Mouse (Mus musculus): ENCODE measurements around the gene Il17ra.

Il17ra gene

DNA sequence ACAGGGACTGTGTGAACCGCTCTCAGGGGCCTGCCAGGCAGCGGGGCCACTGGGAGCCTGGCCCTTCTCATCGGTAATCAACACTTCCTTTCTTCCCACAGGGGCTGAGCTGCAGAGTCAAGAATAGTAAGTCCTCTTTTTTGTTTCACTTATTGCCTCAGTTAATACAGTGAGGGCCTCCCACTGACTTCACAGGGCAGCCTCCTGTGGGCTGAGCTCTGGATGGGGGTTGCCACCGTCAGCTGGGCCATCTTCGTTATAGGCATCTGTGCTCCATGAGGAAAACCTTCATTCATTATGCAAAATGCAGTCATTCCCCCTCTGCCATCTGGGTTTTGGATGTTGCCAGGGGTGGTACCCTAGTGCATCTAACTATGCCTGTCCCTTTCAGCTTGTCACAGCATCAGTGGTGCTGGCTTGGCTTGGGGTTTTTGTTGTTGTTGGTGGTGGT is 9.0 kb downstream of the Il17ra start:
- no peak for DNase-seq

DNA sequence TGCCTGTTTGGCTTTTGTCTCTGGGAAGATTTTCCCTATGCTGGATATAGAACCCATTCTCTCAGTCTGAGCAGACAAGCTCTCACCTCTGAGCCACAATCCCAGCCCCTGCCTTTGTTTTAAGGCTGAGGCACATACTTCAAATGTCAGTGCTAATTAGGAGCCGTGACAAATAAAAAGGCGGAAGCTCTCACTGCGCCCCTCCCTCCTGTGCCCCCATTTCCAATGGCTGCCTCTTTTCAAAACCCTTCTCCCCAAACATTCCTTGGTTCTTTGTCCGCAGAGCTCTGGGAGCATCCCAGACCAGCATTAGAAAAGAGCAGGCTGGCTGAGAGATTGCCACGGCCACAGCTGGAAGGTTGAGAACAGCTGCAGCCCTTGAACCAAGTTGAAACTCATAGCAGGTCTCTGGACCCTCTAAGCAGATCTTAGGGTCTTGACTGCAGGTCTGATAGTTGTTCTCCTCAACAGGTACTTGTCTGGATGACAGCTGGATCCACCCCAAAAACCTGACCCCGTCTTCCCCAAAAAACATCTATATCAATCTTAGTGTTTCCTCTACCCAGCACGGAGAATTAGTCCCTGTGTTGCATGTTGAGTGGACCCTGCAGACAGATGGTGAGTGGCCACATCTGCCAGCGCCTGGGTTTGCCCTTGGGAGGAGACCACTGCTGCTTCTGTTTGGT is 9.6 kb downstream of the Il17ra start:
- DNase-seq: no peak

DNA sequence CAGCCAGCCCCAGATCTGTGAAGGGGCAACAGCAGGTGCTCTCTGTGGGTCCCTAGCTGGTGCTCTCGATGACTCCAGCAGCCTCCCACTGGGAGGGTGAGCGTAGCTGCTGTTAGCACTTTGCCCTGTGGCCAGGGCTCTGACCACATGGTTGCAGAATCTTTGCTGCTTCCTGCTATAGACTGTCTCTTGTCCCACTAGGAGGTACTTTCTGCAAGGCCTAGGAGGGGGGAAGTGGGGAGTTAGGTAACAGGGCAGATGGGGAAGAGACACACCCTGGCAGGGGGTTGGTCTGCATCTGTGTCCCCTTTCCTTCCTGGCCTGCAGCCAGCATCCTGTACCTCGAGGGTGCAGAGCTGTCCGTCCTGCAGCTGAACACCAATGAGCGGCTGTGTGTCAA is 10.4 kb downstream of the Il17ra start:
- DNase-seq: no peak

DNA sequence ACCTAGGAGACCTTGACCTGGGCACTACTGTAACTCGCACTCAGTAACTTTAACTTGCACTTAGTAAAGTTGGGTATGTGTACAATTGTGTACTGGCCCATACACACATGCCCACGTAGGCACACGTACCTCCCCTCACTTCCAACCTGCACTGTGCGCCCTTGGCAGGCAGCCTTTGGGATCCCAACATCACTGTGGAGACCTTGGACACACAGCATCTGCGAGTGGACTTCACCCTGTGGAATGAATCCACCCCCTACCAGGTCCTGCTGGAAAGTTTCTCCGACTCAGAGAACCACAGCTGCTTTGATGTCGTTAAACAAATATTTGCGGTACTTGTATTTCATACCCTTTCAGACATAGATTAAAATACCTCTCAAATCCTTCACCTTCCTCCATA is 12.2 kb downstream of the Il17ra start:
- no peak for DNase-seq

DNA sequence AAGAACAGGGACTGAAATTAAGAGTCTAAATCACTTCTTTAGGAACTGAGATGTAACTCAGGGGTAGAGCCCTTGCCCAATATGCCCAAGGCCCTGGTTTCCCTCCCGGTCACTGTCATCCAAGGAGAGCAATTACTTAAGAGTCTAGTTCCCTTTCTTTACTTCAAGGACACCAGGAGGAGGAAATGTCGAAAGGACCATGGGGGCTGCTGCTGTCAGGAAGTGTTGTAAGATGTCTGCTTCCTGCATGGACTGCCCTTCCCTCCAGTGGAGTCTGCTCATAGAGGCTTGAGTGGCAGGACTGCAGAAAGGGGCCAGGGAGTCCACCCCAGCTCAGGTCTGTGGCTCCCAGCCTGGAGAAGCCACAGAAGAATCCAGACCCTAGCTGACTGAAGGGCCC is 16.3 kb downstream of the Il17ra start:
- no peak for DNase-seq

- DNase-seq: no peak
Measured at GRCm38 (mm10) chr6:120480361-120480760, 17.3 kb downstream of the Il17ra start.

DNA sequence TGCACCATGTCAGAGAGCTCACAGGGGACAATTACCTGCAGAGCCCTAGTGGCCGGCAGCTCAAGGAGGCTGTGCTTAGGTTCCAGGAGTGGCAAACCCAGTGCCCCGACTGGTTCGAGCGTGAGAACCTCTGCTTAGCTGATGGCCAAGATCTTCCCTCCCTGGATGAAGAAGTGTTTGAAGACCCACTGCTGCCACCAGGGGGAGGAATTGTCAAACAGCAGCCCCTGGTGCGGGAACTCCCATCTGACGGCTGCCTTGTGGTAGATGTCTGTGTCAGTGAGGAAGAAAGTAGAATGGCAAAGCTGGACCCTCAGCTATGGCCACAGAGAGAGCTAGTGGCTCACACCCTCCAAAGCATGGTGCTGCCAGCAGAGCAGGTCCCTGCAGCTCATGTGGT is 18.5 kb downstream of the Il17ra start:
- DNase-seq: peak; percentile 70

GRCm38 (mm10) chr6:120482021-120482420 is 19.0 kb downstream of the Il17ra start:
- no peak for DNase-seq

- DNase-seq: no peak
Measured at GRCm38 (mm10) chr6:120482756-120483155, 19.7 kb downstream of the Il17ra start.

GRCm38 (mm10) chr6:120483211-120483626 is 20.2 kb downstream of the Il17ra start:
- DNase-seq: peak; percentile 87

DNA sequence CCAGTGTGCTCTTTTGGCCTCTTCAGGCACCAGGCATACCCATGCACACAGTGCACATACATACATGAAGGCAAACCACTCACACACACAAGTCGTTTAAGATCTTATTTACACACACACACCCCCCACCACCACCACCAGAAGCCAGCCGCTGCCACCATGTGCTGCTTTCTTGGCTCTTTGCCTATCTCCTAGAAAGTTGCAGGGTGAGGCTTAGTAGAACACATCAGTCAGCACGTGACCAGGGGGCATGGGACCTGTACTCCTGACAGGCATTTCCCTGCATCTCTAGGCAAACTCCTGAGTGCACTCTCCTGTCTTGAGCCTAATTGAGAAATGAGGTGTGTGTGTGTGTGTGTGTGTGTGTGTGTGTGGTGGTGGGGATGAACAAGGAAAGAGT is 22.0 kb downstream of the Il17ra start:
- DNase-seq: no peak

DNA sequence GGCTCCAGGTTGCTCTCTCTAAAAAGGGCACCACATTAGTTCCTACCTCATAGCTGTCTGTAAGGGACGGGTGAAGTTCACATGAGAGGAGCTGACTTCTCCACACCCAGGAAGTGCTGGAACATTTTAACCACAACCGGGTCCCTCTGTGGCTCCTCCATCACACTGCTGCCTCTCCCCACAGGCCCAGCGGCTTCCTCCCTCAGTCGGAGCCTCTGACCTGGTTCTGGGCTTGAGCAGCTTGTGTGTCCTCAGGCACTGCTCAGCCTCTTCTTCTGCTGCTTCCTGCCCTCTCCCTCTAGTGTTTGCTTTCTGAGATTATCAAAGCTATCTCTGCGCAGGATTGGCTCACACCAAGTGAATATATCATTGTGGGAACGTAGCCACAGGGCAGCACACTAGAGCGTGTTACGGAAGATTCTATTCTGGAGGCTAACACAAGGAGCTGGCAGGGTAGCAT is 23.0 kb downstream of the Il17ra start:
- DNase-seq: peak; percentile 71

- no peak for DNase-seq
Measured at GRCm38 (mm10) chr6:120488647-120489046, 25.6 kb downstream of the Il17ra start.

DNA sequence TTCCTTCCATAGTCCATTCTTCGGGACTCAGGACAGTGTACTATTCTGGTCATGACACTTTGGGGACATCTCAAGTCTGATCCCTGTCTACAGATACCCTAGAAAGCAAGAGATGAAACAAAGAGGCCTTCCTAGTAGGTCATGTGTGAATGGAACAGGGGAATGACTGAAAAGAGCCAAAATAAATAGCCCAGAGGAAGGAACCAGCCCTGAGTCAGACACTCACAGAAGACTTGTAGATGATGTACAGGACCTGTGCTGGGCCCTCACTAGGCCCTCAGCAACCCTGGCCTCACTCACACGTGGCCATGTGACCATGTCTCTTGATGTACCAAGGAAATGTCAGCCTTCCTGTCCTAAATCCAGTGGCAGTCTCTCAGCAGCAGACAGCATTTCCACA is 26.4 kb downstream of the Il17ra start:
- DNase-seq: no peak

- DNase-seq: no peak
Measured at GRCm38 (mm10) chr6:120491064-120491463, 28.0 kb downstream of the Il17ra start.

DNA sequence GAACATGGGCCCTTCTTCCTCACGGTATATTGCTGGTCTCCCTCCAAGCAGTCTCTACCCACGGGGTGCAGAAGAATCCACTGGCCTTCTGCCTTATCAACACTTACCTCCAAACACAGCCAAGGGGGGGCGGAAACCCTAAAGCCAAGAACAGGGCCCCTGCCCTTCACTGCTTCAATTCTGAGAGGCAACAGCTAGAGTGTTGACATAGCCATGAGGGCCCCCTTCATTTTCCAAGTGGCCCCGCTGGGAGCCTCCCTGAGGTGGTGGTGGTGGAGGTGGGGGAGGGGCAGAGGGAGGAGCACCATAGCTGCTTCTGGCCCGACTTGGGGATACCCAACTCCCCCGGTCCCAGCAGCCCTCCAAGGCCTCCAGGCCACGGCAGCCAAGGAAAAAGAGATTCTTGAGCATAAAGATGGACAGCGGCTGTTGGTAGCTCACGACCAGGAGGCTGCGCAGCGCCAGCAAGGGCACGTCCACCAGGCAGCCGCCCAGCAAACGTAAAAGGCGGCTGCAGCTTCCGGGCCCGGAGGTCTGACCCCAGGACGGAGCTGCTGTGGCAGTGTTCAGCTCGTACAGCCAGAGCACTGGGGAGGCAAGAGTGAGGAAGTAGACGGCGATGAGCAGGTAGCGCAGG is 28.9 kb downstream of the Il17ra start:
- no peak for DNase-seq

- peak; percentile 59 for DNase-seq
Measured at GRCm38 (mm10) chr6:120492499-120493373, 29.7 kb downstream of the Il17ra start.

DNA sequence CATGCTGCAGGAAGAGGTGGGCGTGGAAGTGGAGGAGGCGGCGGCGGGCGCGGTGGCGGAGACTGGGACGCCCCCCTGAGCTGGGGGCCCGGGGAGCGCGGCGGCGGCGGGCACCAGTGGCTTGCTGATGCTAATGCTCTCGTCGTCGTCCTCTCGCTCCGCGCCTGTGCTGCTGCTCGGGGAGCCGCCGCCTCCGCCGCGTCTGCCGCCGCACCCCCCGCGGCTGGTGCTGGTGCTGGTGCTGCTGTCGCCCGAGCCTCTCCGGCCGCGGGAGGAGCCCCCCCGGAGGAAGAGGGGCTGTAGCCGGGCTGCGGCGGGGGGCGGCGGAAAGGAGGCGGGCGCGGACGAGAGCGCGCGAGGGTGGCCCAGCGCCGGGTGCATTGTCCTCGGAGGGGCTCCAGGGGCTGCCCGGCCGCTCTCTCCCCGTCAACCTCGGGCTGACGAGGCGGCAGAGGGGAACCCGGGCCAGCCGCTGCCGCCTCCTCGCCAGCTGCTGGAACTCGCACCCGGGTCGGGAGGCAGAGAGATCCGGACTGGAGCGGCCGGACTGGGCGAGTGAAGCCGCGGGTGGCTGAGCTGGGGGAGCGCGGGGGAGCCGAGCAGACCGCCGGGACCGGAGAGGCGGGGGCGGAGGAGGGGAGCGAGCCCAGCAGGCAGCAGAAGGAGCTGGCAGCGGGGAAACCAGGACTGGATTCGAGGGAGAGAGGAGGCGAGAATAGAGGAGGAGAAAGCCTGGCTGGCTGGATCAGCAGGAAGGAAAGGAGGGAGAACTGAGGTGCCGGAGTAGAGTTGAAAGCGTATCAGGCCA is 30.5 kb downstream of the Il17ra start, which contains the start of gene Tmem121b:
Gene Tmem121b (minus strand): TSS at position 434 of the 808 bp plus-strand sequence.
- peak; percentile 63 for DNase-seq

DNA sequence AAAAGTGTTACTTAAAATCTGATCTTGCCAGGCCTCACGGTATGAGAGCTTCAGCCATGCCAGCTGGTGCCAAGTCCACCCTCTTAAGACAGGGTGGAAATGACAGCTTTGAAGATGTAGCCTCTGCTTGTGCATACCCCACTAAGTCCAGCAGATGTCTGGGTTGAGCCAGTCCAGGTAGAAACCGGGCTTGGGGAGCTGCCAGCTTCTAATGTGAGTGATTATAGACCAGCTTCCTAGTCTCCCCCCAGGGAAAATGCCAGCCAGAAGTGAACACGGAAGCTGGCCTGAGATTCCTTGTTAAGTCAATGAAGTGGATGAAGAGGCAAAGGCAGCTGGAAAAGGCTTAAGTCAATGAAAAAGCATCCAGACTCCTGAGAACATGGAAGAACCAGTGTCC is 33.5 kb downstream of the Il17ra start:
- no peak for DNase-seq

DNA sequence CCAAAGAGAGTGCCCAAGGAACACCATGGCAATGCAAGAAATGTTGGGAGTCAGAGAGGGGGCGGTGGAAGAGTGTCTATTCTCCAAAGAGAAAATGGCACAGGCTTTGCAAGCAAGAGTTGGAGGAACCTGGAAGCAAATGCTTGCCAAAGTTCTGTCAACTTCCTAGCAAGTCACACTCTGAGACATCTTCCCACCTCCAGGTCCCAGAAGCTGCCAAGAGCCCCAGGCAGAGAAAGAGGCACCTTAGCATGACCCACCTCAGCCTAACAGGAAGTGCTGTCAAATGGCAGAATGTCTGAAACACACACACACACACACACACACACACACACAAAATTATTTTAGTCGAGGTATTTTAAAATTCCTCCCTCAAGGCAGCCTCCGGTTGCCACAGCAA is 41.0 kb downstream of the Il17ra start:
- DNase-seq: no peak

DNA sequence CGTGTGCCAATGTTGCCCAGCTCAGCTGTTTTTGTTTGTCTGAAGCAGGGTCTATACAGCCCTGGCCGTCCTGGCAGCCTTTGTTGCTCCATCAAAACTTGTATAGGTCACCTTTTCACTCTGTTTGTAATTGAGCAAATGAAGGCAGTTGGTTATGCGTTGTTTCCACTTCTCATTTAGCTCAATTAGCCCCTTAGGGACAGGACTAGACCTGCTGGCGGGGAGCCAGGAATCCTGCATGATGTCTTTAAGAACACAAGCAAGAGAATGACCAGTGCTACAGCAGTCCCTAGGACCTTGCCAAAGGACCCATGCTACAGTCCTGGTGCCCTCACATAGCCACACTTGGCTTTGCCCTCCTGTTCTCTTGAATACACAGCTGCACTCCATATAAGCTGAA is 42.5 kb downstream of the Il17ra start:
- no peak for DNase-seq

- no peak for DNase-seq
Measured at GRCm38 (mm10) chr6:120508645-120509044, 45.6 kb downstream of the Il17ra start.

GRCm38 (mm10) chr6:120509975-120510374 is 46.9 kb downstream of the Il17ra start:
- DNase-seq: no peak
